Mouse (Mus musculus) cerebellum, postnatal 14 days (tissue): ENCODE data around the gene Tnp1.

Experiments used
- DNase-seq, 2 experiments: peaks; one replicate each; pipeline ENCODE4 v3.0.0; 2021; ENCODE audit warnings: mixed read lengths in 2 of 2

Tnp1 gene

GRCm38 (mm10) chr1:73015731-73016130 is at the start of gene Tnp1:
Gene Tnp1, minus strand, starts transcription at chr1:73015909.
- DNase-seq: no peak

- no peak for DNase-seq
Observed at GRCm38 (mm10) chr1:73064336-73064735, 48.6 kb upstream of the Tnp1 start.

GRCm38 (mm10) chr1:73061491-73062233 is 46.0 kb upstream of the Tnp1 start:
- DNase-seq: no peak

GRCm38 (mm10) chr1:73060271-73060670 is 44.6 kb upstream of the Tnp1 start:
- no peak for DNase-seq

DNA sequence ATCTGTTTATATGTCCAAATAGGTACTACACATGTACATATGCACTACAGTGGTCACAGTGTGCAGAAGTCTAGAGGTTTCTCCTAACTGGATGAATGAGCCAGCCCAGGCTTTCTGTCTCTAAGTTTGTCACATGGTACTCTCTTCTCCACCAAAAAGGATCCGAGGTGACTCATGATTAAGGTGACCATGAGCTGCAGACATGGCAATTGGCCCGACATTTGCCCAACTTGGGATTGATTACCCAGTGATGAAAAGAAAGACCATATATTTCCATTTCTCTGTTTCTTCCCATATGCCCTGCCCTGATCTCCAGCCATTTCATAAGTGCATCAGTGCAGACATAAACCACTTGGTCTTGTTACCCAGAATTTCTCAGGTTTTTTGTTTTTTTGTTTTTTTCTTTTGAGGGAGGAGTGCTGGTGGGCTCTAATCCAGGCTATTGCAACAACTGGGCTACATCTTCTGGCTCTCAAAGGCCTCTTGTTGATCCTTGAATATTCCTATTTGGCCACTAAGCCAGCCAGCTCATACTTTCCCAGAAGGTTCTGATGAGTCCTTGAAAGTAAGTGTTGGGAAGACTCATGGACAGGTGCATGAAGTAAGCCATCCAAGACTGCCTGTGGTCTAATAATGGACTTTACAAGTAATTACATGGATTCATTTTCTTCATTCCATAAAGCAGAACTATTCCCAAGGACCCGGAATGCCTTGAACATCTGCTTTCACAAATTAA is 40.7 kb upstream of the Tnp1 start:
- DNase-seq: no peak

- DNase-seq: peak; percentile 20 to 53
Observed at GRCm38 (mm10) chr1:73055820-73056219, 40.1 kb upstream of the Tnp1 start.

GRCm38 (mm10) chr1:73055206-73055605 is 39.5 kb upstream of the Tnp1 start:
- peak; percentile 70 to 72 for DNase-seq

DNA sequence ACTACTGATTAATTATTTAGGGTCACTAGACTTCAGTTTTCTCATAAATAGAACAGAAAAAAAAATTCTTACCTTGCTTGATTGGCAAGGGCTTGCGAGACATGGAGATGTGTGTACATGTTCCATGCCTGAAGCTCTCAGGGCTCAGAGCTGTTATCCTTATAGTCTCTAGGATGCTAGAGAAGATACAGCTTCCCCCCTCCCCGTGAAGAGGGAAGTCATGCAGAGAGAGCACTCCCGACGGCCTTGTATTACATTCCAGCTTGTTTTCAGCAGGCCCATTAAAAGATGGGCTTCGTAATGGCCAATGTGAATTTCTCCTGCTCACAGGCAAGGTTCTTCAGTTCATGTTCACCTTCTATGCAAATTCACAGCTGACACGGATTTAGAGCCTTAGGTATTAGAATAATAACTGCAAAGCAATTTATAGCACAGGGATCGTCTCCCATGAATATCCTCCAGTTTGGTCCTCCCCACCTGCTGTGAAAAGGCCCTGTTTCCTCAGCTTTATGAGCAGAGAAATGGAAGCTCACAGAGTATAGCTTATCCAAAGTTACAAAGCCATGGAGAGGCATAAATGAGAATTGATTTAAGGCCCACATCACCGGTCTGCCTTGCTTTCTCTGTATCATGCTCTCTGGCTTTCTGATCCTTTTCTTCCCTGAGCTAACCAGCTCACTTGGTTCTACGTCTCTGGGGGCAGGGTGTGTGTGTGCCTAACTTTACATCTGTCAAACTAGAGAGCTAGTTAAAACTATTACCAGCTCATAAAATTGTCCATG is 38.0 kb upstream of the Tnp1 start:
- DNase-seq: no peak

GRCm38 (mm10) chr1:73046896-73047672 is 31.4 kb upstream of the Tnp1 start:
- no peak for DNase-seq

DNA sequence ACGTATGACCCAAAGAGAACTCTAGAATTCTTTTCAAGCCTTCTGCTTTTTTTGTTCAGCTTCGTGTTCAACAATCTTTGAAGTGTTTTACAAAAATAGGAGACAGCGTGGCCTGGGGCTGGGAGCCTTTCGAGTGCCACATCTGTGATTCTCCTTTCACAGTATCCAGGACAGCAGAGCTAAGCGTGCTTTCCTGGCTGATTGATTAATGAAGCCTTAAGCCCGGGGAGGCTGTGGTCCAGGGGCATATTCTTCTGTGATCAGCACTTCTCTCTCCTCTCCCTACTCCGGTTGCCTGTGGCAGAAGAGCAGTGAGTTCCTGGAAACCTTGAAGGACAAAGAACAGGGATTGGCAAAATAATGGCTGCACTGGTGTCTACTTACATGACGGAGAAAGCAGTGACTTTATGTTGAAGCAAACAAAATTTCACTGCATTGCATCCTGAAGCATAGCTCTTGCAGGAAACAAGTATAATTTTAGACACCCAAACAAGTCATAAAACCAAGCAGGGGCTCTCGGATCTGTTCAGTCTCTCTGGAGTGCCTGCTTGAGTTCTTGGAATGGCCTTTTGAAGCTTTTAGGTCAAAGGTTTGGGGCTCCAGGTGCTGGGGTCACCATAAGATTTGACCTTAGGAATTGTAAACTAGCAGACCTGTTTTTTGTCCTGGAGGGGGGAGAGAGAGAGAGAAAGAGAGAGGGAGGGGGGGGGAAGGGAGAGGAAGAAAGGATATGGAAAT is 30.4 kb upstream of the Tnp1 start:
- DNase-seq: no peak

- no peak for DNase-seq
Observed at GRCm38 (mm10) chr1:73043671-73044070, 28.0 kb upstream of the Tnp1 start.

GRCm38 (mm10) chr1:73040691-73041425 is 25.1 kb upstream of the Tnp1 start:
- no peak for DNase-seq

DNA sequence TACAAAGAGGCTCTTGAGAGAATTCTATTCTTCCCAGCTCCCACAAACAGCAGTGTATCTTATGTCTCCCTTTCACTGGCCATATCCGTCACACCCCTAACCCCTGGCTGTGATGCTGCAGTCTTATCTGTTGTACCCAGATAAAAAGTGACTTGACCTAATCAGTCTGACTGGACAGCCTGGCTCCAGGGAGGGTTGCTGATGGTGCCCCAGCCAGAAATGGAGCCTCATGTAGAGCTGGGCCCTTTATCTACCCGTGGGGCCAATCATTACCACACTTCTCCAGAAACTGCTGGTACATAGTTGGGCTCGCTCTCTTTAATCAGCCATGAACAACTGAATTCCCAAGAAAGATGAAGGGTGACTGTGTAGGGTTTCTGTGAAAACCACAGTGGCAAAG is 22.8 kb upstream of the Tnp1 start:
- no peak for DNase-seq

DNA sequence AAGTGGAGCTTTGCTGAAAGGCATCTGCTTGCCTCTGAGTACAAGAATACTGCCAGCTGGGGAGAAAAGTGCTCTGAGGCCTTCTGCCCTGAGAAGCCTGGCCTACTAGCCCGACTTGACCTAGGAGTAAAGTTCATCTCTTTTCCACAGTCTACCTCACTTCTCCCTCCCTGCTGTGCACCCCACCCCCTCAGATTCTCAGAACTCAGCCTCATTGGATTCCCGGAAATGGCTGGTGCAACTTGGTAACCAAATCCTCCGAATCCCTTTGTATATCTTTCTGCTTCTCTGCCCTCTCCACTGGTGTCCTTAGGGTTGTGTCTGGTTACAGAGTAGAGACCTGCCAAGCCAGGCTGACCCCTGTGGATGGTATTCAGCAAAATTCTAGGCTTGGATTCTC is 20.8 kb upstream of the Tnp1 start:
- DNase-seq: no peak

DNA sequence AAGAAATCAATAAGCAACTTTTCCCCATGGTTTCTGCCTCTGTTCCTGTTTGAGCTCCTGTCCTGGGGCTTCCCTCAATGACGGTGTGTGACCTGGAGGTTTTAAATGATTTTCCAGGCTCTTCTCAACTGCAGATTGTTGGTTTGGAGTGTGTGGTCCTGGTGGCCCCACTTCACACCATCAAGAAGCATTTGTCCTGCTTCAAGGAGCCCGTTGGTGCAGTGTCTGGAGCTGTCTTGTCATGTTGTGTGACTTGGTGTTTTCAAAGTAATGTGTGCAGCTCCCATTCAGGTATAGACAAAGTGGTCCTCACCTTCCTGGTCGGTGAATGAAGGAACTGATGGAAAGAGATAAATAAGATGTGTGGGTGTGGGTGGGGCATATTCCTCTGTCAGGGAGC is 20.0 kb upstream of the Tnp1 start:
- DNase-seq: no peak

DNA sequence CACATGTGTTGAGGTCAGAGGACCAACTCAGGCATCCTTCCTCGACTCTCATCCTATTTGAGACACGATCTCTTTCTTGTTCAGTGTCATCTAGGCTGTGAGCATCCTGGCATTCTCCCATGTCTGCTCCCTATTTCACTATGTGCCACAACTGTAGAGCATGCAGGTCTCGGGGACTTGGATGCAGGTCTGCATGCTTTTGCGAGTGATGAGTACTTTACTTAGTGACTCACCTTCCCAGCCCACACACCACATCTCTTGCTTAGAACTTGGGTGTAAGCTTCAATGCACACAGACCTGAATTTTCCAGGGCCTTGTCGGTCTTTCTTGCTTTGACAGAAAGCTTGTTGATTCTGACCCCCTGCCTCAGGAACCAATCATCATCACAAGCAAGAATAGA is 16.8 kb upstream of the Tnp1 start:
- no peak for DNase-seq

- DNase-seq: no peak
Observed at GRCm38 (mm10) chr1:73028741-73029140, 13.0 kb upstream of the Tnp1 start.

- no peak for DNase-seq
Observed at GRCm38 (mm10) chr1:73027381-73027780, 11.7 kb upstream of the Tnp1 start.

GRCm38 (mm10) chr1:73026786-73027299 is 11.1 kb upstream of the Tnp1 start:
- DNase-seq: no peak

GRCm38 (mm10) chr1:73026157-73026556 is 10.4 kb upstream of the Tnp1 start:
- no peak for DNase-seq

DNA sequence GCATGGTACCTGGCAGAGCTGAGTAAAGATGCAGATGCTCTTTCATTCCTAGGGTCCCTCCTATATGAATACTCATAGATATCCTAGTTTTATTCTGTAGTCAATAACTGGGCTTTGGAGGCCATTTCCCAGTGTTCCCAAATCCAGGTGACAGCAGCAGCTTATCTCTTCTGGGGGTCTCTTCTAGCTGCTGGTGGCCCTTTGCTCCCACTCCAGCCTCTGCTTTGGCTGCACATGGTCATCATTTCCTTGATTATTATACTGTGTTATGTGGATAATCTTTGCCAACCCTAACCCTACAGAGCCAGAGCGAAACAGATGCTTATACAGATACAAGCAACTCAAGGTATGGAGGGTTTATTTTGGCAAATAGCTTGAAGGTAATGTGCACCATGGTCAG is 8.9 kb downstream of the Tnp1 start:
- DNase-seq: no peak
